Mouse (Mus musculus) midbrain, embryonic 10.5 days (tissue): ENCODE measurements around the gene Kif26a. TPM values are rescaled to one million over a fixed set of nuclear protein-coding genes. Genes with fewer than 3 reads are reported as not detected.

Experiments
- DNase-seq: peaks from one replicate; pipeline ENCODE4 v3.0.0-alpha.2; 2017; ENCODE audit warnings: low spot score
- H3K27ac ChIP-seq: fragments of 300-500 bp; sonication (generic); replicated peaks from 2 replicates; pipeline ENCODE4 v1.5.1; 2016; ENCODE audit warnings: mild to moderate bottlenecking
- H3K27me3 ChIP-seq: fragments of 300-500 bp; sonication (generic); 2 replicates; pipeline ENCODE4 v1.6.1; 2016; ENCODE audit warnings: low read depth, mild to moderate bottlenecking; ENCODE audit not compliant: poor library complexity, severe bottlenecking
- H3K36me3 ChIP-seq: fragments of 300-500 bp; sonication (generic); 2 replicates; pipeline ENCODE4 v1.6.1; 2016; ENCODE audit warnings: mild to moderate bottlenecking, moderate library complexity
- H3K4me1 ChIP-seq: fragments of 300-500 bp; sonication (generic); 2 replicates; pipeline ENCODE4 v1.6.1; 2016
- H3K4me3 ChIP-seq: fragments of 300-500 bp; sonication (generic); 2 replicates; pipeline ENCODE4 v1.5.1; 2016; ENCODE audit warnings: mild to moderate bottlenecking, moderate library complexity
- H3K9me3 ChIP-seq: fragments of 300-500 bp; sonication (generic); replicated peaks from 2 replicates; pipeline ENCODE4 v1.6.1; 2016; ENCODE audit warnings: mild to moderate bottlenecking
- WGBS: fragments of 180-500 bp; shearing (Covaris S2); methylation state at CpG from one replicate; pipeline ENCODE4 v1.1.7; 2016; 5-methylcytosine and 5-hydroxymethylcytosine counted together
- polyA plus RNA-seq: library from polyadenylated mRNA; unstranded; fragments of >200 nt; fragmentation: Nextera tagmentation; extraction: Ambion mirVana; gene quantifications from 2 replicates; pipeline ENCODE4 v1.2.1, GENCODE M21; 2016

Kif26a gene
- polyA plus RNA-seq, 1 experiment from 2014 or later = 3.3 TPM

GRCm38 (mm10) chr12:112181921-112182608 is 36.1 kb downstream of the Kif26a start:
- H3K36me3 ChIP-seq = peaks cover 35% of the 10 kb centered on the region
- WGBS = 49% methylated on average over 7 of the region's 7 CpGs
- peaks cover 49% of the 10 kb centered on the region for H3K4me1 ChIP-seq
- H3K4me3 ChIP-seq = no peak overlapping the region
- no peak for DNase-seq
- H3K27ac ChIP-seq = peak overlapping the region; percentile 77
- H3K9me3 ChIP-seq = peaks cover 7% of the 10 kb centered on the region; the same call in 1 of the 2 replicates
- H3K27me3 ChIP-seq = no peaks in the 10 kb centered on the region

- 61% methylated on average over 7 of the region's 7 CpGs for WGBS
- H3K27ac ChIP-seq = peak overlapping the region; percentile 77
- DNase-seq = no peak
These were observed 36.6 kb downstream of the Kif26a start for GRCm38 (mm10) chr12:112182609-112182955.

GRCm38 (mm10) chr12:112183675-112184074 is 37.7 kb downstream of the Kif26a start:
- no peaks in the 10 kb centered on the region for H3K27me3 ChIP-seq
- 76% methylated on average over 6 of the region's 6 CpGs for WGBS
- H3K9me3 ChIP-seq = peaks cover 7% of the 10 kb centered on the region; the same call in 1 of the 2 replicates
- no peak for DNase-seq
- peak overlapping the region; percentile 71 for H3K27ac ChIP-seq
- H3K4me1 ChIP-seq = peaks cover 49% of the 10 kb centered on the region
- peaks cover 19% of the 10 kb centered on the region for H3K36me3 ChIP-seq
- no peak overlapping the region for H3K4me3 ChIP-seq

More at GRCm38 (mm10) chr12:112182609-112182955, 36.6 kb downstream of the Kif26a start:
- Histone ChIP-seq H3K4me3 (no peak overlapping the region), H3K4me1 (peaks cover 49% of the 10 kb centered on the region), H3K36me3 (peaks cover 30% of the 10 kb centered on the region), H3K27me3 (no peaks in the 10 kb centered on the region), H3K9me3 (peaks cover 7% of the 10 kb centered on the region; the same call in 1 of the 2 replicates)

- peaks cover 12% of the 10 kb centered on the region for H3K36me3 ChIP-seq
- H3K9me3 ChIP-seq = peaks cover 2% of the 10 kb centered on the region; the same call in 1 of the 2 replicates
- H3K27ac ChIP-seq = peak overlapping the region; percentile 71
- peaks cover 49% of the 10 kb centered on the region for H3K4me1 ChIP-seq
- DNase-seq = no peak
- no peak overlapping the region for H3K4me3 ChIP-seq
- WGBS = 48% methylated on average over 3 of the region's 3 CpGs
- H3K27me3 ChIP-seq = no peaks in the 10 kb centered on the region
These were observed 38.4 kb downstream of the Kif26a start for GRCm38 (mm10) chr12:112184390-112184789.

GRCm38 (mm10) chr12:112186899-112187298 is 40.9 kb downstream of the Kif26a start:
- H3K27me3 ChIP-seq = no peaks in the 10 kb centered on the region
- H3K4me1 ChIP-seq = peaks cover 42% of the 10 kb centered on the region
- H3K27ac ChIP-seq = no peak overlapping the region
- WGBS = 86% methylated on average over 6 of the region's 6 CpGs
- DNase-seq = no peak
- H3K36me3 ChIP-seq = no peaks in the 10 kb centered on the region
- H3K4me3 ChIP-seq = no peak overlapping the region
- no peaks in the 10 kb centered on the region for H3K9me3 ChIP-seq

GRCm38 (mm10) chr12:112191753-112192152 is 45.7 kb downstream of the Kif26a start:
- DNase-seq = no peak
- peaks cover 29% of the 10 kb centered on the region for H3K27me3 ChIP-seq
- H3K27ac ChIP-seq = peak overlapping the region; percentile 19; the same call in 1 of the 2 replicates
- no peak overlapping the region for H3K4me3 ChIP-seq
- H3K9me3 ChIP-seq = no peaks in the 10 kb centered on the region
- H3K36me3 ChIP-seq = no peaks in the 10 kb centered on the region
- H3K4me1 ChIP-seq = peaks cover 37% of the 10 kb centered on the region
- WGBS = 52% methylated on average over 6 of the region's 6 CpGs

- Histone ChIP-seq H3K27me3 (peaks cover 32% of the 10 kb centered on the region), H3K4me1 (peaks cover 57% of the 10 kb centered on the region), H3K27ac (peak overlapping the region; percentile 50), H3K9me3 (no peaks in the 10 kb centered on the region), H3K36me3 (no peaks in the 10 kb centered on the region), H3K4me3 (peak overlapping the region; percentile 16; the same call in 1 of the 2 replicates)
- no peak for DNase-seq
- 5% methylated on average over 13 of the region's 13 CpGs for WGBS
These were observed 49.0 kb downstream of the Kif26a start for GRCm38 (mm10) chr12:112195019-112195418.

- Histone ChIP-seq H3K4me1 (peaks cover 53% of the 10 kb centered on the region), H3K27ac (peak overlapping the region; percentile 34; the same call in 1 of the 2 replicates), H3K9me3 (no peaks in the 10 kb centered on the region), H3K4me3 (no peak overlapping the region), H3K27me3 (peaks cover 34% of the 10 kb centered on the region), H3K36me3 (no peaks in the 10 kb centered on the region)
- DNase-seq = no peak
- 97% methylated on average over 10 of the region's 10 CpGs for WGBS
These were observed 50.6 kb downstream of the Kif26a start for GRCm38 (mm10) chr12:112196562-112196961.

GRCm38 (mm10) chr12:112199363-112199762 is 53.4 kb downstream of the Kif26a start:
- peaks cover 24% of the 10 kb centered on the region for H3K27me3 ChIP-seq
- peaks cover 47% of the 10 kb centered on the region for H3K4me1 ChIP-seq
- no peak overlapping the region; the same call in 1 of the 2 replicates for H3K27ac ChIP-seq
- WGBS = 77% methylated on average over 3 of the region's 3 CpGs
- H3K4me3 ChIP-seq = no peak overlapping the region
- no peaks in the 10 kb centered on the region for H3K9me3 ChIP-seq
- no peak for DNase-seq
- H3K36me3 ChIP-seq = no peaks in the 10 kb centered on the region

- no peak overlapping the region for H3K4me3 ChIP-seq
- no peak for DNase-seq
- peaks cover 40% of the 10 kb centered on the region for H3K4me1 ChIP-seq
- H3K9me3 ChIP-seq = no peaks in the 10 kb centered on the region
- H3K27me3 ChIP-seq = peaks cover 19% of the 10 kb centered on the region
- H3K36me3 ChIP-seq = no peaks in the 10 kb centered on the region
- 79% methylated on average over 2 of the region's 2 CpGs for WGBS
- peak overlapping the region; percentile 61; the same call in 1 of the 2 replicates for H3K27ac ChIP-seq
These were observed 54.0 kb downstream of the Kif26a start for GRCm38 (mm10) chr12:112200045-112200444.

GRCm38 (mm10) chr12:112207163-112207562 is 61.2 kb downstream of the Kif26a start:
- Histone ChIP-seq H3K9me3 (no peaks in the 10 kb centered on the region), H3K4me3 (no peak overlapping the region), H3K36me3 (no peaks in the 10 kb centered on the region), H3K27me3 (peaks cover 34% of the 10 kb centered on the region), H3K27ac (peak overlapping the region; percentile 67), H3K4me1 (peaks cover 47% of the 10 kb centered on the region)
- 77% methylated on average over 2 of the region's 2 CpGs for whole genome bisulfite sequencing
- DNase-seq = peak; percentile 28

- 51% methylated on average over 4 of the region's 4 CpGs for WGBS
- Histone ChIP-seq H3K27ac (peak overlapping the region; percentile 67), H3K36me3 (no peaks in the 10 kb centered on the region), H3K9me3 (no peaks in the 10 kb centered on the region), H3K4me1 (peaks cover 47% of the 10 kb centered on the region), H3K4me3 (no peak overlapping the region), H3K27me3 (peaks cover 40% of the 10 kb centered on the region)
- DNase-seq = no peak
These were observed 61.7 kb downstream of the Kif26a start for GRCm38 (mm10) chr12:112207734-112208133.

GRCm38 (mm10) chr12:112210622-112211021 is 64.6 kb downstream of the Kif26a start:
- WGBS = 76% methylated on average over 13 of the region's 13 CpGs
- no peak for DNase-seq
- Histone ChIP-seq H3K9me3 (no peaks in the 10 kb centered on the region), H3K36me3 (no peaks in the 10 kb centered on the region), H3K27me3 (peaks cover 65% of the 10 kb centered on the region), H3K4me3 (no peak overlapping the region), H3K27ac (peak overlapping the region; percentile 61), H3K4me1 (peaks cover 65% of the 10 kb centered on the region)
